Mouse (Mus musculus) lung, adult 2 months (tissue): ENCODE measurements around the gene Tdgf1. TPM values are rescaled to one million over a fixed set of nuclear protein-coding genes. Genes with fewer than 3 reads are reported as not detected.

Source experiments
- DNase-seq: peaks from one replicate; pipeline ENCODE4 v3.0.0; 2022
- H3K4me1 ChIP-seq: fragments of 200-500 bp; 2 replicates; pipeline ENCODE4 v1.6.1; 2011; ENCODE audit warnings: low read length; ENCODE audit not compliant: control insufficient read depth, insufficient read depth
- H3K4me3 ChIP-seq: fragments of 200-500 bp; replicated peaks from 2 replicates; pipeline ENCODE3; 2011; ENCODE audit warnings: low read depth, mild to moderate bottlenecking, control low read depth, low read length; ENCODE audit errors: extremely low read depth
- CTCF ChIP-seq: fragments of 200-500 bp; IDR thresholded peaks from 2 replicates; pipeline ENCODE4 v1.5.1; 2011; ENCODE audit warnings: mild to moderate bottlenecking, low read length, control low read depth; ENCODE audit not compliant: insufficient read depth
- POLR2A ChIP-seq: fragments of 200-500 bp; IDR thresholded peaks from 2 replicates; pipeline ENCODE4 v1.6.1; 2011; ENCODE audit warnings: low read depth, mild to moderate bottlenecking, control low read depth, low read length, borderline replicate concordance; ENCODE audit errors: extremely low read depth
- WGBS: fragments of 180-500 bp; shearing (Covaris S2); methylation state at CpG from one replicate; pipeline ENCODE4 v1.1.7; 2018; 5-methylcytosine and 5-hydroxymethylcytosine counted together
- polyA plus RNA-seq: library from polyadenylated mRNA; depleted of rRNA; stranded (reverse); fragments of >200 nt; gene quantifications from 2 replicates; pipeline ENCODE4 v1.2.3, GENCODE M21; 2012

The Tdgf1 gene
- polyA plus RNA-seq, 1 experiment: 1.0 TPM

- WGBS: 57% methylated on average over 20 of the region's 20 CpGs
- Histone ChIP-seq H3K4me1 (no peaks in the 10 kb centered on the region), H3K4me3 (no peak overlapping the region)
- TF ChIP-seq CTCF: no peak
- TF ChIP-seq POLR2A: no peak
- no peak for DNase-seq
Observed at GRCm38 (mm10) chr9:110946548-110947044, 638 bp upstream of the Tdgf1 start.

- TF ChIP-seq POLR2A: no peak
- no peak for TF ChIP-seq CTCF
- no peak for DNase-seq
- no peak overlapping the region for H3K4me3 ChIP-seq
- H3K4me1 ChIP-seq: no peaks in the 10 kb centered on the region
- WGBS: 26% methylated on average over 18 of the region's 18 CpGs
Observed at GRCm38 (mm10) chr9:110945343-110945742, 615 bp downstream of the Tdgf1 start.

- no peak for DNase-seq
- Histone ChIP-seq H3K4me3 (no peak overlapping the region), H3K4me1 (no peaks in the 10 kb centered on the region)
- TF ChIP-seq CTCF (peak; percentile 22; the same call in 1 of the 2 replicates), POLR2A (no peak)
- WGBS: 37% methylated on average over 13 of the region's 13 CpGs
Observed at GRCm38 (mm10) chr9:110944265-110944664, 1.7 kb downstream of the Tdgf1 start.

- Histone ChIP-seq H3K4me1 (no peaks in the 10 kb centered on the region), H3K4me3 (no peak overlapping the region)
- DNase-seq: no peak
- no peak for TF ChIP-seq CTCF
- no peak for TF ChIP-seq POLR2A
- 74% methylated on average over 12 of the region's 12 CpGs for WGBS
Observed at GRCm38 (mm10) chr9:110937506-110938490, 8.2 kb downstream of the Tdgf1 start.

GRCm38 (mm10) chr9:110935941-110936340, 10.0 kb downstream of the Tdgf1 start:
- TF ChIP-seq CTCF (no peak), POLR2A (no peak)
- 76% methylated on average over 7 of the region's 7 CpGs for WGBS
- no peak for DNase-seq
- no peaks in the 10 kb centered on the region for H3K4me1 ChIP-seq
- no peak overlapping the region for H3K4me3 ChIP-seq

GRCm38 (mm10) chr9:110933850-110934437, 12.0 kb downstream of the Tdgf1 start:
- TF ChIP-seq POLR2A (no peak), CTCF (no peak)
- no peak overlapping the region for H3K4me3 ChIP-seq
- no peak for DNase-seq
- WGBS: 81% methylated on average over 12 of the region's 12 CpGs
- no peaks in the 10 kb centered on the region for H3K4me1 ChIP-seq

GRCm38 (mm10) chr9:110931573-110931972, 14.4 kb downstream of the Tdgf1 start:
- WGBS: 69% methylated on average over 6 of the region's 6 CpGs
- TF ChIP-seq CTCF: no peak
- no peak for TF ChIP-seq POLR2A
- Histone ChIP-seq H3K4me1 (no peaks in the 10 kb centered on the region), H3K4me3 (no peak overlapping the region)
- no peak for DNase-seq

- DNase-seq: peak; percentile 66
- H3K4me1 ChIP-seq: 0 out of 2 replicates have a peak, but pooled peaks cover 9% of the 10 kb centered on the region
- no peak overlapping the region for H3K4me3 ChIP-seq
- TF ChIP-seq POLR2A: no peak
- peak; percentile 90 for TF ChIP-seq CTCF
- 12% methylated on average over 7 of the region's 7 CpGs for WGBS
Observed at GRCm38 (mm10) chr9:110922759-110923158, 23.2 kb downstream of the Tdgf1 start.

GRCm38 (mm10) chr9:110920665-110921419, 25.1 kb downstream of the Tdgf1 start:
- H3K4me1 ChIP-seq: 0 out of 2 replicates have a peak, but pooled peaks cover 9% of the 10 kb centered on the region
- H3K4me3 ChIP-seq: no peak overlapping the region
- TF ChIP-seq POLR2A: peak; percentile 10; the same call in 1 of the 2 replicates
- TF ChIP-seq CTCF: no peak
- WGBS: 46% methylated on average over 15 of the region's 15 CpGs
- peak; percentile 30 for DNase-seq
